In genomic region chr16:8524163-8524847, GRCm38 (mm10) we compare ENCODE assay signal across 11 mouse cellular contexts. TPM values are rescaled to one million over a fixed set of nuclear protein-coding genes. Genes with fewer than 3 reads are reported as not detected.
DNase-seq lines count a peak whose midpoint lies in the region; ATAC-seq and TF ChIP-seq lines count a peak whose summit lies in the region.
"Had no signal": no experiment of that assay in that cellular context is flagged by ENCODE, and none has a peak within 500 bp of the region (broad histone marks: within the 10 kb centered on the region; RNA-seq: fewer than 3 reads in every experiment).

No protein-coding gene starts in this region.

- peaks cover 15% of the 10 kb centered on the region for H3K4me1 ChIP-seq in heart, postnatal 0 days (ENCODE audit: control insufficient read depth, insufficient read depth)
- peaks cover 20% of the 10 kb centered on the region for H3K4me1 ChIP-seq in embryonic facial prominence, embryonic 14.5 days (ENCODE audit: control insufficient read depth, insufficient read depth, low read length)
- peaks cover 28% of the 10 kb centered on the region for H3K4me1 ChIP-seq in intestine, embryonic 14.5 days (replicated peaks; ENCODE audit: control insufficient read depth, insufficient read depth, low read length)
- H3K4me1 ChIP-seq in midbrain, postnatal 0 days (ENCODE audit: insufficient read depth, low read length): peaks cover 7% of the 10 kb centered on the region; the same call in 1 of the 2 replicates

- no peaks in the 10 kb centered on the region for H3K36me3 ChIP-seq in heart, postnatal 0 days (replicated peaks; ENCODE audit: control insufficient read depth, insufficient read depth, low read length)
- no peaks in the 10 kb centered on the region for H3K36me3 ChIP-seq in embryonic facial prominence, embryonic 14.5 days (ENCODE audit: control insufficient read depth, insufficient read depth, low read length)
- H3K36me3 ChIP-seq in intestine, embryonic 14.5 days (ENCODE audit: control insufficient read depth, insufficient read depth, low read length): no peaks in the 10 kb centered on the region
- H3K36me3 ChIP-seq in midbrain, postnatal 0 days (ENCODE audit: insufficient read depth, low read length): no peaks in the 10 kb centered on the region

- no peaks in the 10 kb centered on the region for H3K27me3 ChIP-seq in heart, postnatal 0 days (ENCODE audit: control insufficient read depth, insufficient read depth, low read length)
- H3K27me3 ChIP-seq in embryonic facial prominence, embryonic 14.5 days (replicated peaks; ENCODE audit: control insufficient read depth, insufficient read depth, low read length): no peaks in the 10 kb centered on the region
- no peaks in the 10 kb centered on the region for H3K27me3 ChIP-seq in intestine, embryonic 14.5 days (replicated peaks; ENCODE audit: control insufficient read depth, insufficient read depth, low read length)
- no peaks in the 10 kb centered on the region for H3K27me3 ChIP-seq in midbrain, postnatal 0 days (ENCODE audit: insufficient read depth, low read length)

- intact Hi-C loops in left cerebral cortex, adult 2 months (cut with DNase I): no loop called here

- 0 out of 2 replicates have a peak overlapping the region, but pooled peaks have one; percentile 5 for H3K4me2 ChIP-seq in heart, postnatal 0 days (ENCODE audit: low read depth, low read length)
- no peak overlapping the region for H3K4me2 ChIP-seq in embryonic facial prominence, embryonic 14.5 days (ENCODE audit: low read depth, low read length)
- H3K4me2 ChIP-seq in intestine, embryonic 14.5 days (ENCODE audit: low read length): no peak overlapping the region
- H3K4me2 ChIP-seq in midbrain, postnatal 0 days (ENCODE audit: low read depth, low read length, poor library complexity, severe bottlenecking): 0 out of 2 replicates have a peak overlapping the region, but pooled peaks have one; percentile 1

- H3K9ac ChIP-seq in heart, postnatal 0 days (replicated peaks; ENCODE audit: low read depth, low read length): no peak overlapping the region
- H3K9ac ChIP-seq in embryonic facial prominence, embryonic 14.5 days (ENCODE audit: low read depth, low read length): no peak overlapping the region
- 0 out of 2 replicates have a peak overlapping the region, but pooled peaks have one; percentile 22 for H3K9ac ChIP-seq in intestine, embryonic 14.5 days (ENCODE audit: low read length)
- H3K9ac ChIP-seq in midbrain, postnatal 0 days (replicated peaks; ENCODE audit: low read length, poor library complexity, severe bottlenecking): no peak overlapping the region

- DNase-seq in heart, postnatal 0 days (ENCODE audit: low spot score): no peak
- no peak for DNase-seq in heart, adult 18-20 months
- peak; percentile 47 for DNase-seq in embryonic facial prominence, embryonic 14.5 days (ENCODE audit: low spot score)
- DNase-seq in intestine, embryonic 14.5 days (ENCODE audit: low spot score): no peak
- peak; percentile 40 for DNase-seq in midbrain, postnatal 0 days (ENCODE audit: low spot score)
- DNase-seq in yolk sac, embryonic 10.5 days (ENCODE audit: low spot score): no peak
- no peak for DNase-seq in adrenal gland, postnatal 14 days
- DNase-seq in left cerebral cortex, adult 2 months (ENCODE audit: extremely low spot score in 1 of 2, low spot score in 2 of 2): no peak
- DNase-seq: adrenal gland, adult 8-10 months; thymus, postnatal 25 days had no signal

- TF ChIP-seq EP300 in heart, postnatal 0 days (IDR thresholded peaks at IDR 0.05; ENCODE audit: low read depth): no peak

- no peaks in the 10 kb centered on the region for H3K9me3 ChIP-seq in heart, postnatal 0 days (replicated peaks; ENCODE audit: control insufficient read depth, low read length)
- no peaks in the 10 kb centered on the region for H3K9me3 ChIP-seq in embryonic facial prominence, embryonic 14.5 days (ENCODE audit: control insufficient read depth, low read length)
- no peaks in the 10 kb centered on the region for H3K9me3 ChIP-seq in intestine, embryonic 14.5 days (ENCODE audit: control insufficient read depth, low read length)
- H3K9me3 ChIP-seq in midbrain, postnatal 0 days (ENCODE audit: low read length): no peaks in the 10 kb centered on the region

- no peak overlapping the region for H3K4me3 ChIP-seq in heart, postnatal 0 days (ENCODE audit: low read depth, low read length)
- no peak overlapping the region for H3K4me3 ChIP-seq in embryonic facial prominence, embryonic 14.5 days (ENCODE audit: low read depth, low read length)
- no peak overlapping the region for H3K4me3 ChIP-seq in intestine, embryonic 14.5 days (ENCODE audit: low read depth, low read length)
- H3K4me3 ChIP-seq in midbrain, postnatal 0 days (ENCODE audit: low read depth, low read length): no peak overlapping the region
- H3K4me3 ChIP-seq in left cerebral cortex, adult 2 months: no peak overlapping the region

- ATAC-seq in heart, postnatal 0 days (ENCODE audit: insufficient read depth, low read depth): no peak
- ATAC-seq in embryonic facial prominence, embryonic 14.5 days (ENCODE audit: low read depth): peak; percentile 65
- ATAC-seq in intestine, embryonic 14.5 days (replicated peaks; ENCODE audit: low FRiP score, low TSS enrichment, low read depth): no peak
- no peak for ATAC-seq in midbrain, postnatal 0 days (ENCODE audit: low FRiP score)

- WGBS in heart, postnatal 0 days: 65% methylated on average over 16 of the region's 16 CpGs
- WGBS in embryonic facial prominence, embryonic 14.5 days: 44% methylated on average over 16 of the region's 16 CpGs
- 56% methylated on average over 16 of the region's 16 CpGs for WGBS in intestine, embryonic 14.5 days
- WGBS in midbrain, postnatal 0 days: 50% methylated on average over 16 of the region's 16 CpGs

- no peak for TF ChIP-seq CTCF in heart, postnatal 0 days (IDR thresholded peaks at IDR 0.05; ENCODE audit: low read depth)
- no peak for TF ChIP-seq CTCF in midbrain, postnatal 0 days (IDR thresholded peaks at IDR 0.05)
- no peak for TF ChIP-seq CTCF in left cerebral cortex, adult 2 months (IDR thresholded peaks at IDR 0.05)

- peak overlapping the region; percentile 44 for H3K27ac ChIP-seq in heart, postnatal 0 days (ENCODE audit: low read depth)
- H3K27ac ChIP-seq in embryonic facial prominence, embryonic 14.5 days (replicated peaks; ENCODE audit: low read depth, low read length): peak overlapping the region; percentile 29; the same call in 1 of the 2 replicates
- peak overlapping the region; percentile 47; the same call in 1 of the 2 replicates for H3K27ac ChIP-seq in intestine, embryonic 14.5 days (ENCODE audit: low read depth)
- H3K27ac ChIP-seq in midbrain, postnatal 0 days (ENCODE audit: low read depth, low read length): peak overlapping the region; percentile 68
- H3K27ac ChIP-seq in left cerebral cortex, adult 2 months: no peak overlapping the region
- H3K27ac ChIP-seq: macrophage had no signal

RNA-seq across cellular contexts. Expression of gene Abat, which starts 11.1 kb away (rescaled TPM):
- 15.8 and 28.8 TPM in 2 replicates for total RNA-seq in heart, postnatal 0 days (2014; rRNA removed; ENCODE audit: low replicate concordance)
- polyA plus RNA-seq in heart, postnatal 0 days (2015; fragmentation: Nextera tagmentation; extraction: Ambion mirVana): 9.9 TPM in 2 replicates
- total RNA-seq in heart, adult 18-20 months (2021): 10 to 100 TPM in 1 of 2 experiments, 1 to 10 TPM in 1; 9.8 to 10.2 TPM
- 18.0 and 20.6 TPM in 2 replicates for polyA plus RNA-seq in embryonic facial prominence, embryonic 14.5 days (2014; fragmentation: Nextera tagmentation; extraction: Ambion mirVana)
- 38.7 and 41.6 TPM in 2 replicates for polyA plus RNA-seq in intestine, embryonic 14.5 days (2014; fragmentation: Nextera tagmentation; extraction: Ambion mirVana)
- 117 and 137 TPM in 2 replicates for total RNA-seq in midbrain, postnatal 0 days (2014; rRNA removed)
- polyA plus RNA-seq in midbrain, postnatal 0 days (2015; fragmentation: Nextera tagmentation; extraction: Ambion mirVana): 89.4 and 92.7 TPM in 2 replicates
- total RNA-seq in adrenal gland, postnatal 14 days (2021): 27.5 and 49.6 TPM in 2 replicates
- total RNA-seq in left cerebral cortex, adult 2 months (2021): 100 to 1,000 TPM; 140 to 156 TPM
- polyA plus RNA-seq: macrophage had no signal

RNA-seq across cellular contexts. Expression of gene Mettl22, which starts 53.7 kb away (rescaled TPM):
- total RNA-seq in heart, postnatal 0 days (2014; rRNA removed; ENCODE audit: low replicate concordance): 26.4 and 78.3 TPM in 2 replicates
- 38.7 and 43.4 TPM in 2 replicates for polyA plus RNA-seq in heart, postnatal 0 days (2015; fragmentation: Nextera tagmentation; extraction: Ambion mirVana)
- 10 to 100 TPM; 33.3 to 36.9 TPM for total RNA-seq in heart, adult 18-20 months (2021)
- polyA plus RNA-seq in embryonic facial prominence, embryonic 14.5 days (2014; fragmentation: Nextera tagmentation; extraction: Ambion mirVana): 27.2 and 28.6 TPM in 2 replicates
- 21.0 and 24.5 TPM in 2 replicates for polyA plus RNA-seq in intestine, embryonic 14.5 days (2014; fragmentation: Nextera tagmentation; extraction: Ambion mirVana)
- 37.4 and 61.9 TPM in 2 replicates for total RNA-seq in midbrain, postnatal 0 days (2014; rRNA removed)
- 80.0 and 88.7 TPM in 2 replicates for polyA plus RNA-seq in midbrain, postnatal 0 days (2015; fragmentation: Nextera tagmentation; extraction: Ambion mirVana)
- total RNA-seq in adrenal gland, postnatal 14 days (2021): 18.8 and 21.0 TPM in 2 replicates
- total RNA-seq in left cerebral cortex, adult 2 months (2021): 10 to 100 TPM; 25.3 to 29.6 TPM

Comparison
In these comparisons a context has a peak if more than half of its experiments do, and no peak if none do; other contexts are left out.
1. DNase-seq: peak in embryonic facial prominence, embryonic 14.5 days (single experiment) and midbrain, postnatal 0 days (single experiment); none in heart, postnatal 0 days (single experiment), heart, adult 18-20 months (0 of 2), intestine, embryonic 14.5 days (single experiment), yolk sac, embryonic 10.5 days (single experiment), adrenal gland, postnatal 14 days (single experiment) and left cerebral cortex, adult 2 months (0 of 2).
2. H3K4me2 ChIP-seq: peak in heart, postnatal 0 days (single experiment) and midbrain, postnatal 0 days (single experiment); none in embryonic facial prominence, embryonic 14.5 days (single experiment) and intestine, embryonic 14.5 days (single experiment).